Mouse (Mus musculus) right cerebral cortex, postnatal 4 days (tissue): Measurements from ENCODE around the gene Bahcc1.

Experiments
- DNase-seq: peaks from one replicate; pipeline ENCODE4 v3.0.0-alpha.2; 2022

The Bahcc1 gene

GRCm38 (mm10) chr11:120320156-120320555 lies 87.4 kb downstream of the Bahcc1 start:
- no peak for DNase-seq

GRCm38 (mm10) chr11:120335431-120336021 lies 102.8 kb downstream of the Bahcc1 start:
- DNase-seq: no peak

- no peak for DNase-seq
Observed at GRCm38 (mm10) chr11:120337447-120337846, 104.7 kb downstream of the Bahcc1 start.

- DNase-seq: no peak
Observed at GRCm38 (mm10) chr11:120338786-120339185, 106.0 kb downstream of the Bahcc1 start.

- no peak for DNase-seq
Observed at GRCm38 (mm10) chr11:120339978-120340513, 107.3 kb downstream of the Bahcc1 start.

- no peak for DNase-seq
Observed at GRCm38 (mm10) chr11:120341661-120342060, 108.9 kb downstream of the Bahcc1 start.
